Mouse (Mus musculus): ENCODE measurements around the gene Defa35. TPM values are rescaled to one million over a fixed set of nuclear protein-coding genes. Genes with fewer than 3 reads are reported as not detected.
"Not testable (repeated sequence)": the region's sequence is repeated elsewhere in the genome, so short reads cannot be mapped to it uniquely, and the experiment has no call there.

Defa35 gene
- not detected for total RNA-seq (2021)
- long read RNA-seq, experiment 1: 0 reads
- long read RNA-seq, experiment 2: 0 reads

DNA sequence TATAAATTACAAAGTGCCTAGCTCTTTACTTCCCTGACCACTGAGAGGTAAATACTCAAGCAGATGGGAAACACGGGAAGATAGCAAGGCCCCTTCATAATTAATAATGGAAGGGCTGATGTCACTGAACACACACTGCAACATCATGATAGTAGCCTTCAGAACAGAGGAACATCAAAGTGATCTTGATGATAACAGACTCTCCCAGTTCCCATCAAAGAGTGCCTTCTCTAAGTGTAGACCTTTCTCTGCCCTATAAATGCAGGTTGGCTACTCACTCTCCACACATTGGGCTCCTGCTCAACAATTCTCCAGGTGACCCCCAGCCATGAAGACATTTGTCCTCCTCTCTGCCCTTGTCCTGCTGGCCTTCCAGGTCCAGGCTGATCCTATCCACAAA is at the start of gene Defa35:
Gene Defa35, plus strand, starts transcription at position 301 of the 400 bp plus-strand sequence.
- DNase-seq (ENCODE audit: low spot score in 2 of 2); intact Hi-C loops (cut with DNase I): not testable (repeated sequence)

DNA sequence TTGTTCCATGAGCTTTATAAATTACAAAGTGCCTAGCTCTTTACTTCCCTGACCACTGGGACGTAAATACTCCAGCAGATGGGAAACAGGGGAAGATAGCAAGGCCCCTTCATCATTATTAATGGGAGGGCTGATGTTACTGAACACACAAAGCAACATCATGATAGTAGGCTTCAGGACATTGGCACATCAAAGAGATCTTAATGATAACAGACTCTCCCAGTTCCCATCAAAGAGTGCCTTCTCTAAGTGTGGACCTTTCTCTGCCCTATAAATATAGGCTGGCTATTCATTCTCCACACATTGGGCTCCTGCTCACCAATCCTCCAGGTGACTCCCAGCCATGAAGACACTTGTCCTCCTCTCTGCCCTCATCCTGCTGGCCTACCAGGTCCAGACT is 39.6 kb upstream of the Defa35 start, which contains the start of gene Defa21:
Gene Defa21, plus strand, starts transcription at position 301 of the 400 bp plus-strand sequence.
- intact Hi-C loops (cut with DNase I); DNase-seq (ENCODE audit: low spot score in 2 of 2): not testable (repeated sequence)

- intact Hi-C loops (cut with DNase I); DNase-seq (ENCODE audit: low spot score in 2 of 2): not testable (repeated sequence)
Measured at GRCm38 (mm10) chr8:21054747-21055146, 10.1 kb upstream of the Defa35 start, which contains the start of gene Defa23. Defa23 (plus strand) TSS chr8:21055047.

DNA sequence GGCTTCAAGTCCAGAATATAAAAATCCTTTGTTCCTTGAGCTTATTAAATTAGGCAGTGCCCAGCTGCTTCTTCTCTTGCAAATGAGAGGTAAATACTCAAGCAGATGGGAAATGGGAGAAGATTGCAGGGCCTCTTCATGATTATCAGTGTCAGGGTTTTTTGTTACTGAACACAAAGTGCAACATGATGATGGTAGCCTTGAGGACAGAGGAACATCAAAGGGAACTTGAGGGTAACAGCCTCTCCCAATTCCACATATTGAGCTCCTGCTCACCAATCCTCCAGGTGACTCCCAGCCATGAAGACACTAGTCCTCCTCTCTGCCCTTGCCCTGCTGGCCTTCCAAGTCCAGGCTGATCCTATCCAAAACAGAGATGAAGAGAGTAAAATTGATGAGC is 19.3 kb downstream of the Defa35 start, which contains the start of gene Defa25:
Gene Defa25, plus strand, starts transcription at position 301 of the 400 bp plus-strand sequence.
- DNase-seq (ENCODE audit: low spot score in 2 of 2); intact Hi-C loops (cut with DNase I): not testable (repeated sequence)

DNA sequence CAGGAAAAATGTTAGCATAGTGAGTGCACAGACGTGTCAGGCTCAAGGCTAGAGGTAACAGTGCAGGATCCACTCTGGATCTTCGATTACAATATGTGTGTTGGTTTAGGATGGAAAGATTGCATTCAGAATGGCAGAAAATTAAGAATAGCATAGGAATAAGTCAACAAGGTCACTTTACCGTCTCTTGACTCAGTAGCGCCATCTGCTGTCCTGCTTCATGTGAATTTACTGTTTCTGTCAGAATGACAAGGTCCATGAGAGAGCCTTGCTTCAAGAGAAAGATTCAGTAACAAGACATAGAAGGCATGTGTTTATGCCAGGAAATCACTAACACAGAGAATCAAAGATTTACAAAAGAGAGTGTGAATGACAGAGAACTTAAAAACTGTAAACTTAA is 28.3 kb downstream of the Defa35 start:
- DNase-seq (ENCODE audit: low spot score in 2 of 2): no peak

DNA sequence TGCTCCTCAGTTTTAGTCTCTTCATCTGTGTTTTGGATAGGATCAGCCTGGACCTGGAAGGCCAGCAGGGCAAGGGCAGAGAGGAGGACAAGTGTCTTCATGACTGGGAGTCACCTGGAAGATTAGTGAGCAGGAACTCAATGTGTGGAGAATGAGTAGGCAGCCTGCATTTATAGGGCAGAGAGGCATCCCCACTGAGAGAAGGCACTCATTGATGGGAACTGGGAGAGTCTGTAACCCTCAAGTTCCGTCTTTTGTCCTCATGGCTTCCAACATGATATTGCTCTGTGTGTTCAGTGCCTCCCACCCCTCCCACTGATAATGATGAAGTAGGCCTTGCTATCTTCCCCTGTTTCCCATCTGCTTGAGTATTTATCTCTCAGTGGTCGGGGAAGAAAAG is 31.1 kb downstream of the Defa35 start, which contains the start of gene Gm14851:
Gene Gm14851, minus strand, starts transcription at position 101 of the 400 bp plus-strand sequence.
- DNase-seq (ENCODE audit: low spot score in 2 of 2); intact Hi-C loops (cut with DNase I): not testable (repeated sequence)

More for the DNA sequence above, 28.3 kb downstream of the Defa35 start:
- intact Hi-C loops (cut with DNase I): no loop called here

Other genes with a start within 250 kb of the Defa35 start
- not detected for gene Defb33, start 172.4 kb upstream of the Defa35 start, total RNA-seq (2021)
- not detected for gene Gm15056, start 162.4 kb upstream of the Defa35 start, total RNA-seq (2021)
- not detected for gene Gm6040, start 143.0 kb upstream of the Defa35 start, total RNA-seq (2021)
- gene AY761185, start 120.3 kb upstream of the Defa35 start, total RNA-seq (2021): not detected
- not detected for gene Defa21, start 39.5 kb upstream of the Defa35 start, total RNA-seq (2021)
- not detected for gene Defa23, start 10.0 kb upstream of the Defa35 start, total RNA-seq (2021)
- gene Defa25, start 19.4 kb downstream of the Defa35 start, total RNA-seq (2021): not detected
- gene Gm14851, start 31.0 kb downstream of the Defa35 start, total RNA-seq (2021): not detected
- gene Defa30, start 69.6 kb downstream of the Defa35 start, total RNA-seq (2021): not detected
- not detected for gene Defa22, start 97.2 kb downstream of the Defa35 start, total RNA-seq (2021)
- not detected for gene Defa31, start 126.6 kb downstream of the Defa35 start, total RNA-seq (2021)
- not detected for gene Gm15293, start 136.5 kb downstream of the Defa35 start, total RNA-seq (2021)
- not detected for gene Gm15292, start 184.7 kb downstream of the Defa35 start, total RNA-seq (2021)

All from left cerebral cortex, postnatal 14 days (tissue).